Comparison of ENCODE assay signal across 13 mouse cellular contexts in genomic region chr8:122225446-122225845, GRCm38 (mm10). TPM values are rescaled to one million over a fixed set of nuclear protein-coding genes. Genes with fewer than 3 reads are reported as not detected.
DNase-seq lines count a peak whose midpoint lies in the region; ATAC-seq and TF ChIP-seq lines count a peak whose summit lies in the region.
"Had no signal": no experiment of that assay in that cellular context is flagged by ENCODE, and none has a peak within 500 bp of the region (broad histone marks: within the 10 kb centered on the region; RNA-seq: fewer than 3 reads in every experiment).

No protein-coding gene starts in this region.

- no peak for ATAC-seq in hindbrain, postnatal 0 days
- ATAC-seq in hindbrain, embryonic 13.5 days (ENCODE audit: low FRiP score), result no peak
- ATAC-seq in lung, embryonic 14.5 days (ENCODE audit: insufficient read depth), result no peak
- ATAC-seq in limb, embryonic 15.5 days (ENCODE audit: insufficient number of reproducible peaks, low FRiP score, low TSS enrichment, low read depth), result no peak
- ATAC-seq: liver, postnatal 0 days had no signal

- 78% methylated on average over 10 of the region's 10 CpGs for WGBS in hindbrain, postnatal 0 days
- WGBS in hindbrain, embryonic 13.5 days, result 71% methylated on average over 10 of the region's 10 CpGs
- WGBS in lung, embryonic 14.5 days, result 48% methylated on average over 10 of the region's 10 CpGs
- WGBS in lung, adult 2 months, result 50% methylated on average over 10 of the region's 10 CpGs
- WGBS in limb, embryonic 15.5 days, result 51% methylated on average over 10 of the region's 10 CpGs

- H3K4me2 ChIP-seq in hindbrain, postnatal 0 days (ENCODE audit: low read depth, low read length), result no peak overlapping the region
- no peak overlapping the region for H3K4me2 ChIP-seq in hindbrain, embryonic 13.5 days
- H3K4me2 ChIP-seq in lung, embryonic 14.5 days, result no peak overlapping the region
- H3K4me2 ChIP-seq in limb, embryonic 15.5 days, result no peak overlapping the region

- peak overlapping the region; percentile 70; the same call in 1 of the 2 replicates for H3K27ac ChIP-seq in hindbrain, postnatal 0 days
- no peak overlapping the region for H3K27ac ChIP-seq in hindbrain, embryonic 13.5 days
- H3K27ac ChIP-seq in lung, embryonic 14.5 days (ENCODE audit: low read depth), result no peak overlapping the region
- H3K27ac ChIP-seq in limb, embryonic 15.5 days, result peak overlapping the region; percentile 88
- H3K27ac ChIP-seq: midbrain, embryonic 10.5 days had no signal

- no peak for TF ChIP-seq CTCF in hindbrain, postnatal 0 days (IDR thresholded peaks at IDR 0.05; ENCODE audit: low read depth)
- peak; percentile 29; the same call in 1 of the 2 replicates for TF ChIP-seq CTCF in lung, embryonic 14.5 days (IDR thresholded peaks at IDR 0.05; ENCODE audit: low read depth)
- TF ChIP-seq CTCF in lung, adult 2 months (IDR thresholded peaks at IDR 0.05; ENCODE audit: insufficient read depth, low read length), result no peak

- H3K4me3 ChIP-seq in hindbrain, postnatal 0 days (ENCODE audit: low read length), result no peak overlapping the region
- no peak overlapping the region for H3K4me3 ChIP-seq in hindbrain, embryonic 13.5 days
- H3K4me3 ChIP-seq in lung, embryonic 14.5 days (ENCODE audit: low read depth, low read length), result no peak overlapping the region
- H3K4me3 ChIP-seq in lung, adult 2 months (replicated peaks; ENCODE audit: extremely low read depth, low read depth, low read length), result no peak overlapping the region
- H3K4me3 ChIP-seq in limb, embryonic 15.5 days, result no peak overlapping the region
- H3K4me3 ChIP-seq: forebrain, embryonic 10.5 days; midbrain, embryonic 10.5 days had no signal

- H3K27me3 ChIP-seq in hindbrain, postnatal 0 days (ENCODE audit: insufficient read depth, low read length), result 0 out of 2 replicates have a peak, but pooled peaks cover 5% of the 10 kb centered on the region
- H3K27me3 ChIP-seq in hindbrain, embryonic 13.5 days, result peaks cover 48% of the 10 kb centered on the region
- H3K27me3 ChIP-seq in lung, embryonic 14.5 days (ENCODE audit: insufficient read depth, low read length), result peaks cover 15% of the 10 kb centered on the region
- peaks cover 13% of the 10 kb centered on the region for H3K27me3 ChIP-seq in limb, embryonic 15.5 days

- no peaks in the 10 kb centered on the region for H3K36me3 ChIP-seq in hindbrain, postnatal 0 days (ENCODE audit: insufficient read depth, low read length)
- no peaks in the 10 kb centered on the region for H3K36me3 ChIP-seq in hindbrain, embryonic 13.5 days
- no peaks in the 10 kb centered on the region for H3K36me3 ChIP-seq in lung, embryonic 14.5 days (ENCODE audit: insufficient read depth)
- H3K36me3 ChIP-seq in limb, embryonic 15.5 days, result no peaks in the 10 kb centered on the region
- H3K36me3 ChIP-seq: forebrain, embryonic 10.5 days; midbrain, embryonic 10.5 days had no signal

- H3K4me1 ChIP-seq in hindbrain, postnatal 0 days (ENCODE audit: insufficient read depth, low read length), result peaks cover 8% of the 10 kb centered on the region; the same call in 1 of the 2 replicates
- peaks cover 26% of the 10 kb centered on the region for H3K4me1 ChIP-seq in hindbrain, embryonic 13.5 days (replicated peaks)
- 0 out of 2 replicates have a peak, but pooled peaks cover 3% of the 10 kb centered on the region for H3K4me1 ChIP-seq in lung, embryonic 14.5 days (ENCODE audit: insufficient read depth)
- no peaks in the 10 kb centered on the region for H3K4me1 ChIP-seq in lung, adult 2 months (ENCODE audit: control insufficient read depth, insufficient read depth, low read length)
- H3K4me1 ChIP-seq in limb, embryonic 15.5 days, result peaks cover 41% of the 10 kb centered on the region

- TF ChIP-seq POLR2A in lung, adult 2 months (IDR thresholded peaks at IDR 0.05; ENCODE audit: borderline replicate concordance, extremely low read depth, low read depth, low read length), result no peak

- H3K9ac ChIP-seq in hindbrain, postnatal 0 days (replicated peaks; ENCODE audit: low read length), result no peak overlapping the region
- no peak overlapping the region for H3K9ac ChIP-seq in hindbrain, embryonic 13.5 days
- no peak overlapping the region for H3K9ac ChIP-seq in lung, embryonic 14.5 days
- H3K9ac ChIP-seq in limb, embryonic 15.5 days, result no peak overlapping the region
- H3K9ac ChIP-seq: liver, postnatal 0 days had no signal

- no peaks in the 10 kb centered on the region for H3K9me3 ChIP-seq in hindbrain, postnatal 0 days (ENCODE audit: low read length)
- H3K9me3 ChIP-seq in hindbrain, embryonic 13.5 days, result no peaks in the 10 kb centered on the region
- no peaks in the 10 kb centered on the region for H3K9me3 ChIP-seq in lung, embryonic 14.5 days (ENCODE audit: low read depth, low read length)
- H3K9me3 ChIP-seq in limb, embryonic 15.5 days, result no peaks in the 10 kb centered on the region
- H3K9me3 ChIP-seq: forebrain, embryonic 10.5 days; midbrain, embryonic 10.5 days had no signal

- DNase-seq in hindbrain, postnatal 0 days (ENCODE audit: low spot score), result no peak
- DNase-seq in lung, embryonic 14.5 days, result peak; percentile 41
- DNase-seq in lung, adult 2 months, result no peak
- peak; percentile 82 for DNase-seq in Muller cell, postnatal 12 days (ENCODE audit: inconsistent ontology term)
- no peak for DNase-seq in urinary bladder, postnatal 36 days (ENCODE audit: low spot score in 2 of 2)
- DNase-seq: cerebellum, adult 8-10 months; heart, postnatal 14 days; layer of hippocampus, adult 9-11 months; liver, postnatal 0 days had no signal

RNA-seq across cellular contexts. Expression of gene Zfpm1, which starts 56.5 kb away (rescaled TPM):
- total RNA-seq in hindbrain, postnatal 0 days (2014; rRNA removed), result 28.0 and 37.6 TPM in 2 replicates
- 1.5 and 2.0 TPM in 2 replicates for polyA plus RNA-seq in hindbrain, postnatal 0 days (2015; fragmentation: Nextera tagmentation; extraction: Ambion mirVana)
- polyA plus RNA-seq in hindbrain, embryonic 13.5 days (2015; fragmentation: Nextera tagmentation; extraction: Ambion mirVana), result 1.4 and 1.5 TPM in 2 replicates
- polyA plus RNA-seq in lung, embryonic 14.5 days (2014; fragmentation: Nextera tagmentation; extraction: Ambion mirVana), result 2.7 and 2.9 TPM in 2 replicates
- 32.0 and 38.4 TPM in 2 replicates for polyA plus RNA-seq in lung, adult 2 months (2012; rRNA removed)
- polyA plus RNA-seq in limb, embryonic 15.5 days (2015; fragmentation: Nextera tagmentation; extraction: Ambion mirVana), result 1.1 and 1.2 TPM in 2 replicates

Comparison
In these comparisons a context has a peak if more than half of its experiments do, and no peak if none do; other contexts are left out.
1. DNase-seq: peak in lung, embryonic 14.5 days (single experiment) and Muller cell, postnatal 12 days (single experiment); none in hindbrain, postnatal 0 days (single experiment), lung, adult 2 months (single experiment) and urinary bladder, postnatal 36 days (0 of 2).
2. H3K27ac ChIP-seq: peak in hindbrain, postnatal 0 days (single experiment) and limb, embryonic 15.5 days (single experiment); none in hindbrain, embryonic 13.5 days (single experiment) and lung, embryonic 14.5 days (single experiment).